Mouse (Mus musculus) left cerebral cortex, postnatal 4 days (tissue): ENCODE data around the gene Rbm14. TPM values are rescaled to one million over a fixed set of nuclear protein-coding genes. Genes with fewer than 3 reads are reported as not detected.
A peak's percentile ranks its signal among the peaks of the same experiment; 100 is the strongest.

Experiments
- DNase-seq: peaks from one replicate; pipeline ENCODE4 v3.0.0-alpha.2; 2022
- intact Hi-C: fragments of 180-260 bp; cut with DNase I; formaldehyde crosslinking; loops from one replicate; pipeline ENCODE4 v1.15.1; 2025
- total RNA-seq, 2 experiments: library from RNA; stranded (reverse); gene quantifications; 2 replicates each; pipeline ENCODE4 v1.2.3; 2021

Gene Rbm14
- total RNA-seq, result 10 to 100 TPM; 65.9 to 73.9 TPM

- peak; percentile 99 for DNase-seq
- intact Hi-C loops, result no loop called here
Measured at GRCm38 (mm10) chr19:4811063-4811908, at the start of gene Rbm14, which contains the start of gene Gm21992. Rbm14 (minus strand) TSS chr19:4811634. Gm21992 (minus strand) TSS chr19:4811612.

- intact Hi-C loops, result no loop called here
- DNase-seq, result no peak
Measured at GRCm38 (mm10) chr19:4859081-4859480, 47.6 kb upstream of the Rbm14 start.

GRCm38 (mm10) chr19:4855951-4856350, 44.5 kb upstream of the Rbm14 start:
- intact Hi-C loops, result no loop called here

GRCm38 (mm10) chr19:4855470-4855820, 44.0 kb upstream of the Rbm14 start:
- intact Hi-C loops, result no loop called here
- no peak for DNase-seq

More at GRCm38 (mm10) chr19:4855951-4856350, 44.5 kb upstream of the Rbm14 start:
- DNase-seq, result no peak

GRCm38 (mm10) chr19:4854552-4855469, 43.4 kb upstream of the Rbm14 start, which contains the start of gene Ctsf:
Ctsf (plus strand) TSS chr19:4855130.
- intact Hi-C loops, result no loop called here
- peak; percentile 85 for DNase-seq

GRCm38 (mm10) chr19:4850281-4850680, 38.8 kb upstream of the Rbm14 start:
- DNase-seq, result no peak
- intact Hi-C loops, result no loop called here

- DNase-seq, result no peak
- intact Hi-C loops, result no loop called here
Measured at GRCm38 (mm10) chr19:4849800-4850199, 38.4 kb upstream of the Rbm14 start.

GRCm38 (mm10) chr19:4847490-4847889, 36.1 kb upstream of the Rbm14 start:
- intact Hi-C loops, result no loop called here
- DNase-seq, result no peak

GRCm38 (mm10) chr19:4845846-4846245, 34.4 kb upstream of the Rbm14 start:
- intact Hi-C loops, result no loop called here
- DNase-seq, result no peak

GRCm38 (mm10) chr19:4842611-4843010, 31.2 kb upstream of the Rbm14 start:
- DNase-seq, result no peak
- intact Hi-C loops, result no loop called here

- no peak for DNase-seq
- intact Hi-C loops, result no loop called here
Measured at GRCm38 (mm10) chr19:4840848-4841247, 29.4 kb upstream of the Rbm14 start.

GRCm38 (mm10) chr19:4839149-4839548, 27.7 kb upstream of the Rbm14 start, which contains the start of the genes Ccs and Ccdc87:
Ccs (minus strand) TSS chr19:4839332.
Ccdc87 (plus strand) TSS chr19:4839366.
- peak; percentile 96 for DNase-seq
- intact Hi-C loops, result no loop called here

GRCm38 (mm10) chr19:4838526-4839140, 27.2 kb upstream of the Rbm14 start:
- intact Hi-C loops, result no loop called here
- DNase-seq, result no peak

GRCm38 (mm10) chr19:4837049-4837448, 25.6 kb upstream of the Rbm14 start:
- intact Hi-C loops, result no loop called here
- no peak for DNase-seq

- DNase-seq, result no peak
- intact Hi-C loops, result no loop called here
Measured at GRCm38 (mm10) chr19:4836096-4836495, 24.7 kb upstream of the Rbm14 start.

GRCm38 (mm10) chr19:4833977-4834376, 22.5 kb upstream of the Rbm14 start:
- intact Hi-C loops, result no loop called here
- DNase-seq, result no peak

GRCm38 (mm10) chr19:4829156-4829555, 17.7 kb upstream of the Rbm14 start:
- intact Hi-C loops, result no loop called here
- DNase-seq, result peak; percentile 88

GRCm38 (mm10) chr19:4828444-4829114, 17.1 kb upstream of the Rbm14 start:
- intact Hi-C loops, result no loop called here
- DNase-seq, result no peak

GRCm38 (mm10) chr19:4820678-4821303, 9.4 kb upstream of the Rbm14 start:
- intact Hi-C loops, result no loop called here
- peak; percentile 93 for DNase-seq
